Mouse (Mus musculus) thymus, adult 2 months (tissue): ENCODE measurements around the gene Islr. TPM values are rescaled to one million over a fixed set of nuclear protein-coding genes. Genes with fewer than 3 reads are reported as not detected.

Experiments
- DNase-seq: peaks from one replicate; pipeline ENCODE4 v3.0.0; 2021
- H3K27ac ChIP-seq: fragments of 200-500 bp; 2 replicates; pipeline ENCODE4 v1.5.1; 2012; ENCODE audit warnings: low read length, control low read depth; ENCODE audit not compliant: control insufficient read depth, insufficient read depth
- H3K27me3 ChIP-seq: fragments of 200-500 bp; 2 replicates; pipeline ENCODE4 v1.6.1; 2012; ENCODE audit warnings: mild to moderate bottlenecking, low read length, moderate library complexity, mixed read lengths; ENCODE audit not compliant: control insufficient read depth, insufficient read depth
- H3K36me3 ChIP-seq: fragments of 200-500 bp; 2 replicates; pipeline ENCODE4 v1.6.1; 2012; ENCODE audit warnings: mild to moderate bottlenecking, low read length, moderate library complexity; ENCODE audit not compliant: control insufficient read depth, insufficient read depth
- H3K4me1 ChIP-seq: fragments of 200-500 bp; replicated peaks from 2 replicates; pipeline ENCODE4 v1.6.1; 2012; ENCODE audit warnings: low read length; ENCODE audit not compliant: control insufficient read depth, insufficient read depth
- H3K4me3 ChIP-seq: fragments of 200-500 bp; 2 replicates; pipeline ENCODE4 v1.5.1; 2012; ENCODE audit warnings: mild to moderate bottlenecking, low read length, control low read depth, moderate library complexity; ENCODE audit not compliant: control insufficient read depth, insufficient read depth
- CTCF ChIP-seq: fragments of 200-500 bp; IDR thresholded peaks from 2 replicates; pipeline ENCODE4 v1.5.1; 2012; ENCODE audit warnings: mild to moderate bottlenecking, control low read depth, low read length, moderate library complexity, borderline replicate concordance; ENCODE audit not compliant: control insufficient read depth, poor library complexity, insufficient read depth; ENCODE audit errors: extremely low read depth
- POLR2A ChIP-seq: fragments of 200-500 bp; IDR thresholded peaks from 2 replicates; pipeline ENCODE4 v1.6.1; 2012; ENCODE audit warnings: mild to moderate bottlenecking, low read length, control low read depth, moderate library complexity; ENCODE audit not compliant: control insufficient read depth, poor library complexity, insufficient read depth; ENCODE audit errors: extremely low read depth
- WGBS: fragments of 180-500 bp; shearing (Covaris S2); methylation state at CpG from one replicate; pipeline ENCODE4 v1.1.7; 2018; 5-methylcytosine and 5-hydroxymethylcytosine counted together
- polyA plus RNA-seq: library from polyadenylated mRNA; depleted of rRNA; stranded (reverse); fragments of >200 nt; gene quantifications from 2 replicates; pipeline ENCODE4 v1.2.3, GENCODE M21; 2012

Islr gene
- polyA plus RNA-seq, 1 experiment = 32.2 TPM

- DNase-seq = no peak
- Histone ChIP-seq H3K27me3 (no peaks in the 10 kb centered on the region), H3K4me3 (no peak overlapping the region), H3K36me3 (no peaks in the 10 kb centered on the region), H3K4me1 (no peaks in the 10 kb centered on the region), H3K27ac (no peak overlapping the region)
- no peak for TF ChIP-seq POLR2A
- no peak for TF ChIP-seq CTCF
- whole genome bisulfite sequencing = 79% methylated on average over 4 of the region's 4 CpGs
Measured at GRCm38 (mm10) chr9:58177165-58177564, 26.9 kb downstream of the Islr start.

DNA sequence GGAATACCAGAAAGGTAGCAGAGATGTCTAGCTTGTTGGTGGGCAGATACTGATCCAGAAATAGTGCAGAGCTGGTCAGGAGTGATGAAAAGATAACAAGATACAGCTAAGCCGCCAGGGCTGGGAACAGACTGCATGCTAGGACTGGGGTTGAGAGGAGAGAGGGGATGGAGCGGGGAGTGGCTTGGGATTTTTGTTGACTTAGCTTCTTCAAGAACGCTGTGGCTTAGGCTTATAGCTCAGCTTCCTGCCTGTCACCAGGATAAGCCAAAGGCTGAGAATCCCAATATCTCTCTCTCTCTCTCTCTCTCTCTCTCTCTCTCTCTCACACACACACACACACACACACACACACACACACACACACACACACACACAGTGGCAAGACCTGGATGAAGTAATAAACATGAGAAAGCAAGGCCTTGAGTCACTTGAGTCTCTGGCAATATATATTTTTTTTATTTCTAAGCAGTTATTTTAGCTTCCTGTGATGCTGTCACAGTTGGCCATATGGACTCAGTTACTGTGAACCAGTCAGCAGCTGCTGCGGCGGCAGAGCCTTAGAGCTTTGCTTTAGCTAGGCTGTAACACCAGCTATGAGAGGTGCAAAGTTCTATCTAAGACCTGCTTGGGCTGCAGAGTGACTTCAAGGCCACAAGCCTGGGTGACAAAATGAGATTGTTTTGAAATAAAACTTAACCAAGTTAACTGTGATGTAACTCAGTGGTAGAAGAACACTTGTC lies 28.2 kb downstream of the Islr start:
- no peak for DNase-seq
- no peak overlapping the region for H3K27ac ChIP-seq
- WGBS = 85% methylated on average over 5 of the region's 5 CpGs
- no peaks in the 10 kb centered on the region for H3K27me3 ChIP-seq
- no peaks in the 10 kb centered on the region for H3K36me3 ChIP-seq
- H3K4me1 ChIP-seq = no peaks in the 10 kb centered on the region
- no peak for TF ChIP-seq CTCF
- H3K4me3 ChIP-seq = no peak overlapping the region

GRCm38 (mm10) chr9:58174818-58175251 lies 29.3 kb downstream of the Islr start:
- no peak for DNase-seq
- no peaks in the 10 kb centered on the region for H3K36me3 ChIP-seq
- TF ChIP-seq POLR2A = no peak
- TF ChIP-seq CTCF = no peak
- H3K27ac ChIP-seq = no peak overlapping the region
- no peaks in the 10 kb centered on the region for H3K4me1 ChIP-seq
- no peak overlapping the region for H3K4me3 ChIP-seq
- WGBS = 83% methylated on average over 5 of the region's 5 CpGs
- H3K27me3 ChIP-seq = no peaks in the 10 kb centered on the region

DNA sequence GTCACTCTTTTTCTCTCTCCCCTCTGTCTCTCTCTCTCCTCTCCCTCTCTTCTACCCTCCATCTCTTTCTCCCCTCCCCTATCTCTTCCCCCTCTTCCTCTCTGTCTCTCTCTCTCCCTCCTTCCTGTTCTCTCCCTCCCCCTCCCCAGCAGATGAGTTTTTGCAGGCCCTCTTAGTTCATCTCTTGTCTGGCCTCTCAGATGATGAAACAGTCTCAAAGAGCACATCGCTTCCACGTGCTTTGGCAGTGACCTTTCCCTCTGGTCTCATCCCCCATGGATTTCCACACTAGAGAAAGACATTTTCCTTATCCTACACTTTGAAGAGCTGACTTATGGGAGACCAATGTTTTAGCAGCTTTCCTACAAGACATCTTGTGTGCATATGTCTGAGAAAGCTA lies 31.2 kb downstream of the Islr start:
- H3K4me1 ChIP-seq = no peaks in the 10 kb centered on the region
- H3K27me3 ChIP-seq = no peaks in the 10 kb centered on the region
- 90% methylated on average over 2 of the region's 2 CpGs for WGBS
- H3K36me3 ChIP-seq = no peaks in the 10 kb centered on the region
- H3K4me3 ChIP-seq = no peak overlapping the region
- TF ChIP-seq POLR2A (no peak), CTCF (no peak)
- no peak for DNase-seq
- no peak overlapping the region for H3K27ac ChIP-seq

DNA sequence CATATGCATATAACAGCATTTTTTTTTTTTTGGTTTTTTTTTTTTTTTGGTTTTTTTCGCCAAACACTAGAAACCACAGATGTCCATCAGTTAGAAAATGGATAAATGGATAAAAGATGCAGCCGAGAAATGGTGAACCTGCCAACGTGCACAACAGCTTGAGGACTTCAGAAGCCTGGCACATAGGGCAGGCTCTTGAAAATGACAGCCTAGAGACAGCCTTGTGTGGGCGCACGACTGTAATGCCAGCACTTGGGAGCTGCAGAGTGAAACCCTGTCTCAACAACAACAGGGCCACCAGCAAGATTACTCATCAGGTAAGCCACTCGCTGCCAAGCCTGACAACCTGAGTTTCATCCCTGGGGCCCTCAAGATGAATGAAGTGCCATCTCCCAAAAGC lies 34.7 kb downstream of the Islr start:
- DNase-seq = no peak
- H3K27ac ChIP-seq = no peak overlapping the region
- H3K4me1 ChIP-seq = no peaks in the 10 kb centered on the region
- no peaks in the 10 kb centered on the region for H3K36me3 ChIP-seq
- TF ChIP-seq CTCF (no peak), POLR2A (no peak)
- 86% methylated on average over 6 of the region's 6 CpGs for WGBS
- H3K4me3 ChIP-seq = no peak overlapping the region
- no peaks in the 10 kb centered on the region for H3K27me3 ChIP-seq

GRCm38 (mm10) chr9:58168880-58169279 lies 35.2 kb downstream of the Islr start:
- Histone ChIP-seq H3K36me3 (no peaks in the 10 kb centered on the region), H3K4me1 (no peaks in the 10 kb centered on the region), H3K4me3 (no peak overlapping the region), H3K27me3 (no peaks in the 10 kb centered on the region), H3K27ac (no peak overlapping the region)
- TF ChIP-seq CTCF (no peak), POLR2A (no peak)
- WGBS = 95% methylated on average over 3 of the region's 3 CpGs
- DNase-seq = no peak

GRCm38 (mm10) chr9:58165779-58166178 lies 38.3 kb downstream of the Islr start:
- Histone ChIP-seq H3K27ac (no peak overlapping the region), H3K4me1 (no peaks in the 10 kb centered on the region), H3K36me3 (no peaks in the 10 kb centered on the region), H3K27me3 (no peaks in the 10 kb centered on the region), H3K4me3 (no peak overlapping the region)
- DNase-seq = no peak
- TF ChIP-seq POLR2A (no peak), CTCF (no peak)
- 97% methylated on average over 1 of the region's 1 CpGs for WGBS
